Mouse (Mus musculus) midbrain, embryonic 12.5 days (tissue): ENCODE data around the gene Cyp4v3. TPM values are rescaled to one million over a fixed set of nuclear protein-coding genes. Genes with fewer than 3 reads are reported as not detected.

Source experiments
- ATAC-seq: fragments of 200-750 bp; cut with Nextera tagmentation; 2 replicates; pipeline ENCODE4 v1.8.0; 2017; ENCODE audit warnings: low read depth, moderate TSS enrichment, moderate library complexity; ENCODE audit not compliant: low FRiP score
- H3K27ac ChIP-seq: fragments of 300-500 bp; sonication (generic); replicated peaks from 2 replicates; pipeline ENCODE4 v1.5.1; 2016; ENCODE audit warnings: mild to moderate bottlenecking
- H3K27me3 ChIP-seq: fragments of 300-500 bp; sonication (generic); 2 replicates; pipeline ENCODE4 v1.6.1; 2016; ENCODE audit warnings: mild to moderate bottlenecking
- H3K36me3 ChIP-seq: fragments of 300-500 bp; sonication (generic); 2 replicates; pipeline ENCODE4 v1.6.1; 2016
- H3K4me1 ChIP-seq: fragments of 300-500 bp; sonication (generic); 2 replicates; pipeline ENCODE4 v1.6.1; 2016
- H3K4me2 ChIP-seq: fragments of 300-500 bp; sonication (generic); replicated peaks from 2 replicates; pipeline ENCODE4 v1.6.1; 2016; ENCODE audit warnings: mild to moderate bottlenecking, moderate library complexity
- H3K4me3 ChIP-seq: fragments of 300-500 bp; sonication (generic); 2 replicates; pipeline ENCODE4 v1.5.1; 2016; ENCODE audit warnings: mild to moderate bottlenecking
- H3K9ac ChIP-seq: fragments of 300-500 bp; sonication (generic); replicated peaks from 2 replicates; pipeline ENCODE4 v1.6.1; 2016; ENCODE audit warnings: mild to moderate bottlenecking, moderate library complexity
- H3K9me3 ChIP-seq: fragments of 300-500 bp; sonication (generic); 2 replicates; pipeline ENCODE4 v1.6.1; 2016; ENCODE audit warnings: mild to moderate bottlenecking
- WGBS: fragments of 180-500 bp; shearing (Covaris S2); methylation state at CpG from one replicate; pipeline ENCODE4 v1.1.7; 2016; 5-methylcytosine and 5-hydroxymethylcytosine counted together
- polyA plus RNA-seq: library from polyadenylated mRNA; unstranded; fragments of >200 nt; fragmentation: Nextera tagmentation; extraction: Ambion mirVana; gene quantifications from 2 replicates; pipeline ENCODE4 v1.2.1, GENCODE M21; 2016

The Cyp4v3 gene
- polyA plus RNA-seq, 1 experiment from 2014 or later: 2.0 TPM

DNA sequence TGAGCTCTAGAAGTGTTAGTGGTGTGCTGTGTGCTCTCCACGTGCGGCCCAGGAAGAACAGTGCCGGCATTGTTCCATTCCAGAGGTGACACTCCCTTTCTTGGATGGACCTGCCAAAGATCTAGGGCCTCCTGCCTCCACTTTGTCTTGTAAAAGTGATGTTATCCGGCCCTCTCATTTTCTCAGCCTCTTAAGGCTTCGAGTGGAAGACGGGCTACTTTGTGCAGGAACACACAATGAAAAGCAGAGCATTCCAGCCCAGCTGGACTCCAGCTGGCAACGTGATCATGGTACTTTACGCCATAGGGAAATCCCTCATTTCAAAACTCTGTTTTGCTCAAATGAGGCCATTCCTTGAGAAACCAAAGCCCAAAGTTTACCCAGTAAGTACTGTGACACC, 66.0 kb downstream of the Cyp4v3 start:
- 0 out of 2 replicates have a peak, but pooled peaks cover 4% of the 10 kb centered on the region for H3K9me3 ChIP-seq
- no peak for ATAC-seq
- H3K4me1 ChIP-seq: no peaks in the 10 kb centered on the region
- H3K4me3 ChIP-seq: no peak overlapping the region
- no peak overlapping the region for H3K4me2 ChIP-seq
- no peaks in the 10 kb centered on the region for H3K36me3 ChIP-seq
- no peak overlapping the region for H3K9ac ChIP-seq
- H3K27ac ChIP-seq: no peak overlapping the region
- no peaks in the 10 kb centered on the region for H3K27me3 ChIP-seq
- WGBS: 67% methylated on average over 8 of the region's 8 CpGs

DNA sequence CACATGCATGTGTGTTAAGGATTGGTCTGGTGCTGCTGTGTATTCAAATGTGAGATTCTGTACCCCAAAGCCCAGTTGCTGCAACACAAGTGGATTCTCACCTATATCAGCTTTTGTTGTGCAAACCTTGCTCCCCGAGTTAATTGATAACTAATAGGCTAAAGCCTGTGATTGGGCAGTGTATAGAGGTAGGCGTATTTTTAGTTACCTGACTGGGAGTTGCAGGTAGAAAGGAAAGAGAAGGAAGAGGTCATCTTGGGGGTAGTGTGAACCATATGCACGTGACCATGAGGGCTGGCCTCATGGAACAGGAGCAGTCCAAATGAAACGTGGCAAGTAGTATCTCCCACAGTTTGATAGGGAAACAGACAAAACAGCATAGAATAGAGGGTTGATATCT, 68.1 kb downstream of the Cyp4v3 start:
- no peak overlapping the region for H3K4me2 ChIP-seq
- H3K4me3 ChIP-seq: no peak overlapping the region
- no peak overlapping the region for H3K9ac ChIP-seq
- ATAC-seq: no peak
- WGBS: 90% methylated on average over 4 of the region's 4 CpGs
- no peak overlapping the region for H3K27ac ChIP-seq
- 0 out of 2 replicates have a peak, but pooled peaks cover 4% of the 10 kb centered on the region for H3K9me3 ChIP-seq
- no peaks in the 10 kb centered on the region for H3K27me3 ChIP-seq
- no peaks in the 10 kb centered on the region for H3K36me3 ChIP-seq
- no peaks in the 10 kb centered on the region for H3K4me1 ChIP-seq

DNA sequence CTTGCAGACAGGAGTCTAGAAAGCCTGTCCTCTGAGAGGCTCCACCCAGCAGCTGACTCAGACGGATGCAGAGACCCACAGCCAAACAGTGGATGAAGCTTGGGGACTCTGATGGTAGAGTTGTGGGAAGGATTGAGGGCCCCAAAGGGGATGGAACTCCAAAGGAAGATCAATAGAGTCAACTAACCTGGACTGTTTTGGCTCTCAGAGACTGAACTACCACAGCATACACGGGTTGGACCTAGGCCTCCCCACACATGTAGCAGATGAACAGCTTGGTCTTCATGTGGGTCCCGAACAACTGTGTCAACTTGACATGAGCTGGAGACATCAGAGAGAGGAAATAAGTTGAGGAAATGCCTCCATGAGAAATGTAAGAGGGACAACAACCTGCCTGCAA, 70.2 kb downstream of the Cyp4v3 start:
- no peaks in the 10 kb centered on the region for H3K4me1 ChIP-seq
- no peaks in the 10 kb centered on the region for H3K27me3 ChIP-seq
- 83% methylated on average over 3 of the region's 3 CpGs for WGBS
- no peak overlapping the region for H3K4me2 ChIP-seq
- H3K27ac ChIP-seq: no peak overlapping the region
- no peak overlapping the region for H3K4me3 ChIP-seq
- no peak for ATAC-seq
- H3K9ac ChIP-seq: no peak overlapping the region
- no peaks in the 10 kb centered on the region for H3K36me3 ChIP-seq
- 0 out of 2 replicates have a peak, but pooled peaks cover 4% of the 10 kb centered on the region for H3K9me3 ChIP-seq

DNA sequence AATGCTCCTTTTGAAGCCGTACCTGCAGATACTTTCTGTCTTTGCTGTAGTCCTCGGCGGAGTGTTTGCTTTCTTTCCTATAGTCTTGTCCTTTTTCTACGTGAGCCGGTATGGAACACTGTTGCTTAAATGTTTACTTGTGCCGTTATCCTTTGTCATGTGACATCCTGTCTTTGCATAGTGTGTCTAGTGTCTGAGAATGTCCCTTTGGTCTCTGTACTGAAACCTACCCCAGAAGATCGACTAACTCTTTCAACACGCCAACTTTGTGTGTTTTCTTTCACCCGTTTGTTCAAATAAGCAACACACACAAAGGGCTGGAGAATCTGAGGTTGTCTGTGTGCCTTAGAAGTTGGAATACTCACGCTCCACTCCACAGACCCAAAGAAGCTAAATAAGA, 71.1 kb downstream of the Cyp4v3 start, which contains the start of gene F11:
TSS of gene F11 (minus strand) at position 112 of the 400 bp plus-strand sequence.
- no peaks in the 10 kb centered on the region for H3K4me1 ChIP-seq
- H3K27me3 ChIP-seq: no peaks in the 10 kb centered on the region
- H3K36me3 ChIP-seq: no peaks in the 10 kb centered on the region
- no peak within 1 kb of the TSS for H3K9ac ChIP-seq
- no peak within 1 kb of the TSS for H3K27ac ChIP-seq
- H3K4me2 ChIP-seq: no peak within 1 kb of the TSS
- no peak within 1 kb of the TSS for H3K4me3 ChIP-seq
- ATAC-seq: no peak
- H3K9me3 ChIP-seq: 0 out of 2 replicates have a peak, but pooled peaks cover 4% of the 10 kb centered on the region
- WGBS: 83% methylated on average over 10 of the region's 10 CpGs

DNA sequence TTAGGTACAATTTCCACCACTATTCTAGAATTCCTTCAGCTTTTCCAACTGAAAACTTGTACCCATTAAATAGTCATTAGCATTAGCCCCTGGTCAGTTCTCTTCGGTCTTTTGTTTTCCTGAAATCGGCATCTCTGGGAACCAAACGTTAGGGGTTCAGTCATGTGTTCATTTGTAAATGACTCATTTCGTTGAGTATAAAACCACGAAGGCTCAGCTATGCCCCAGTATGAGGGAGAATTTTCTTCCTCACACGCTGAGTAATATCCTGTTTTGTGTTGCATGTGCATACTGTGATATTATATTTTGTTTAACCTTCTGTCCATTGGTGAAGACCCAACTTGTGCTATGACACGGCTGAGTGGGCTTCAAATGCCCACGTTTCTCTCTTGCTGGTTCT, 74.6 kb downstream of the Cyp4v3 start:
- Histone ChIP-seq H3K9ac (no peak overlapping the region), H3K36me3 (no peaks in the 10 kb centered on the region), H3K27me3 (no peaks in the 10 kb centered on the region), H3K4me2 (no peak overlapping the region), H3K4me3 (no peak overlapping the region), H3K4me1 (no peaks in the 10 kb centered on the region), H3K9me3 (no peaks in the 10 kb centered on the region), H3K27ac (no peak overlapping the region)
- WGBS: 87% methylated on average over 8 of the region's 8 CpGs
- no peak for ATAC-seq

DNA sequence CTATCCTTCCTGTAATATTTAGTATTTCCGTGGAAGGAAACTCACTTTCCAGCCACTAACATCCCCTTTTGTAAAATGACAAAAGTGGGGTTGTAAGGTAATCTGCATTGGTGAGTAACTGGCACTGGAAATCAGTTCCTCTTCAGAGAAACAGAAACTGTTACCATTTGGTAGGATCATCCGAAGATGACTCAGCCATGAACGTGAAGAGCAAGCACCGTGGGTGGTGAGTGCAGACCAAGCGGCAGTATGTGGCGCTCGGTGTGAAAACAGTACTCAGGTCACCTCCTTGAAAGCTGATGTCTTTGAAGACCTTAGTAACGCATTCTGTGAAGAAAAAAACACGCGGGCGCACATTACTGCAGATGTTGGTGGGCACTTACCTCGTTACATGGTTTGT, 78.0 kb downstream of the Cyp4v3 start:
- no peak overlapping the region for H3K4me3 ChIP-seq
- H3K9me3 ChIP-seq: no peaks in the 10 kb centered on the region
- no peak overlapping the region for H3K9ac ChIP-seq
- no peaks in the 10 kb centered on the region for H3K36me3 ChIP-seq
- 86% methylated on average over 12 of the region's 12 CpGs for WGBS
- H3K27ac ChIP-seq: no peak overlapping the region
- ATAC-seq: no peak
- H3K4me2 ChIP-seq: no peak overlapping the region
- no peaks in the 10 kb centered on the region for H3K4me1 ChIP-seq
- no peaks in the 10 kb centered on the region for H3K27me3 ChIP-seq

Other genes with a start within 250 kb of the Cyp4v3 start
- gene F11, start 71.2 kb downstream of the Cyp4v3 start, polyA plus RNA-seq: not detected in 2 replicates
- not detected in 2 replicates for gene Klkb1, start 38.4 kb downstream of the Cyp4v3 start, polyA plus RNA-seq
- gene Gm45753, start 24.8 kb downstream of the Cyp4v3 start, polyA plus RNA-seq: not detected in 2 replicates
- 7.3 and 8.9 TPM in 2 replicates for gene Fam149a, start 49.1 kb upstream of the Cyp4v3 start, polyA plus RNA-seq
- 1.1 and 1.2 TPM in 2 replicates for gene Tlr3, start 77.9 kb upstream of the Cyp4v3 start, polyA plus RNA-seq
- gene Sorbs2, start 174.6 kb upstream of the Cyp4v3 start, polyA plus RNA-seq: 83.2 and 87.5 TPM in 2 replicates